Mouse (Mus musculus): ENCODE measurements around the gene Syce3.

Syce3 gene

DNA sequence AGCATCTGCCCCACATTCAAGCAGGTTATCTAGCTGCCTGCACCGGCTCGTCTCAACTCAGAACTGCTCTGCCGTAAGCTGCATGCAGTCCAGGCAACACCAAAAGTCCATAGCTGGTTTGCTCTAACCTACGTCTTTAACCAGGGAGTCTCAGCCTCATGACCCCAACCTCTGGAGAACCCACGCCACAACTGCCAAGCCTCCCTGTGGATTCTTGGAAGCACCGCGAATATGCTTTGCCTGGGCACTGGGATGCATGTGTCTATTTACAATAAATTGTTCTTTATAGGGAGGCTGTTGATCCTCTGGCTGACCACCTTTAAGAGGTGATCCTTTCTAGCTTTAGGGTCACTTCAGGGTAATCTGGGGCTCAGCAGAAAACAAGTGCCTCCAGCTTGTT, 37.8 kb downstream of the Syce3 start:
- DNase-seq, result no peak

DNA sequence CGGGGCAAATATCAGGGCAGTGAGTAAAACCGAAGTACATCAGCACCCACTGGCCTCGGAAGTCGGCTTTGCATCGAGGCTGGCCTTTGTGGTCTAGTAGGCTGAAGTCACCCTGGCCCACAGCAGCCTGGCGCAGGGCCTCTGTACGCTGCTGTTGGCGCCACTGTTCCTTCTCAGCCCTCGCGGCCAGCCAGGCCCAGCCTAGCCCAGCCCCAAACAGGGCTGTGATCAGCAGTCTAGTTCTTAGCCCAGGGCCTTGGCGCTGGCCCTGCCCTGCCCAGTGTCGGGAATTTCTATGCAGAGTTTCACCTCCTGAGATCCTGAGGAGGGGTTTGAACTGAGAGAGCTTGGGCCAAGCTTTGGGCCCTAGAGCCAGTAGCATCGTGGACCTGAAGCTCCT, 38.2 kb downstream of the Syce3 start:
- no peak for DNase-seq

- no peak for DNase-seq
Observed at GRCm38 (mm10) chr15:89365141-89365551, 45.2 kb downstream of the Syce3 start.

- DNase-seq, result no peak
Observed at GRCm38 (mm10) chr15:89363051-89363450, 47.3 kb downstream of the Syce3 start.

DNA sequence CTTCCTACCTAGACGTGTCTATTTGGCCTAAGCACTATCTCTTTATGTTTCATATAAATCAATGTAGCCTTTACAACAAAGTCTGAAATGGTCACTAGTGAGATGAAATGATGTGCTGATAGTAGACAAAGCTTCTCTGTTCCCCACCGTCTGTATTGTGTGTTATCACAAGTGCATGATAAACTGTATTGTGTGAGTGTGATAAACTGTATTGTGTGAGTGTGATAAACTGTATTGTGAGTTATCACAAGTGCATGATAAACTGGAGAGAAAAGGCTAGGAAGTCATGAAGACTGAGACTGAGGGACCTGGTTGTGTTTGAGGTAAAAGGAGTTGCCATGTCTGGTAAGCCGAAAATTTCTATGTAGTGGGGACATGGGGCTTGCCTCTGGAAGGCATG, 51.5 kb downstream of the Syce3 start:
- DNase-seq, result no peak

- DNase-seq, result peak; percentile 84
Observed at GRCm38 (mm10) chr15:89356372-89356771, 53.9 kb downstream of the Syce3 start.

GRCm38 (mm10) chr15:89355241-89356187, 54.8 kb downstream of the Syce3 start, which contains the start of the genes Lmf2 and Ncaph2:
Gene Lmf2, minus strand, starts transcription at chr15:89355659.
Gene Ncaph2, plus strand, starts transcription at chr15:89355719.
- peak; percentile 96 for DNase-seq

GRCm38 (mm10) chr15:89354455-89354854, 55.8 kb downstream of the Syce3 start:
- DNase-seq, result peak; percentile 28

DNA sequence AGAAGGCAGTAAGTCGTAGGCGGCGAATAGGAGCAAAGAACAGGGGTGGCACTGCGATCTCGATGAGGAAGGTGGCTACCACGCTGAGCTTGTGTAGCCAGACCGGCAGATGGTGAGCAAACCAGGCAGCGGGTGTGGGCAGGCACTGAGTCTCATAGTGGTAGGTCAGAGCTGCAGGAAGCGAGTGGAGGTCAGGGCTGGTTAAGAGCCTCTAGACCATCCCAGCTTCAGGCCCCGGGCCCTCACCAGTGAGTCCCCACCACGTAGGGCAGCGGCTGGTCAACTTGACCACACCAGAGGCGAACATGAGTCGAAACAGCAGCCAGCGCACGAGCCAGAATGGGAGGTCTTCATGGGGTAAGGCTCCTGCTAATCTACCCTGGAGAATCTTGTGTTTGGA, 56.5 kb downstream of the Syce3 start:
- no peak for DNase-seq

DNA sequence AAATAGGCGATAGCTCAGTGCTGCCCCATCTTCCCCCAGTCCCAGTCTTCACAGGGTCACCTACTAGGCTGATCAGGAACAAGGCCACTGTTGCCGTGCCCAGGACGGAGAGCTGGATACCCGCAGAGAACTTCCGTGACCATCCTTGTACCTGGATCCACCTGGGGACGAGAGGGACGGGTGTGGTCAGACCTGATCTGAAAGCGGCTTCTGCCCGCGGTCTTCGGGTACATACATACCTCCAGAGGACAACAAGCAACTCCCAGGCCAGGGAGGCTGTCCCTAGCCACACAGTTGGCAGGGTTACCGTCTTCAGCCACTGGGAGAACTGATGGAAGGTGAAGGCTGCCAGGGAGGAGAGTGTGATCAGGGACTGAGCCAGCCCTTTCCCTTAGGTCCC, 57.5 kb downstream of the Syce3 start:
- no peak for DNase-seq

DNA sequence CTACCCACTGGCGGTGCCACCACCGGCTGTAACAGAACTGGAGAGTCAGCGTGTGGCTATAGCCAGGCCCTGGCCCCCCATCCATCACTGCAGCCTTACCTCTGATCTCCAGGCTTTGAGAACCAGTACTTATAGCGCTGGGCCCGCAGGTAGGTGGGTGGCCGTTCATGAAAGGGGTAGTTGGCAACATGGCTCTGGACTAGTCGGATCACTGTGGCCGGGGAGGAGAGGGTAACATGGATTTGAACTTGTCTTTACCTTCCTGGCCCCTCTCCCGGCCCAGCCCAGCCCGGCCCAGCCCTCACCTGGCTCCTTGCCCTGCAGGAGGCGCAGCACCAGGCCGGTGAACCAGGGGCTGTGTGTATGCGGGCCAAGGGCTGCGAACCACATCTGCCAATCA, 58.2 kb downstream of the Syce3 start:
- no peak for DNase-seq

DNA sequence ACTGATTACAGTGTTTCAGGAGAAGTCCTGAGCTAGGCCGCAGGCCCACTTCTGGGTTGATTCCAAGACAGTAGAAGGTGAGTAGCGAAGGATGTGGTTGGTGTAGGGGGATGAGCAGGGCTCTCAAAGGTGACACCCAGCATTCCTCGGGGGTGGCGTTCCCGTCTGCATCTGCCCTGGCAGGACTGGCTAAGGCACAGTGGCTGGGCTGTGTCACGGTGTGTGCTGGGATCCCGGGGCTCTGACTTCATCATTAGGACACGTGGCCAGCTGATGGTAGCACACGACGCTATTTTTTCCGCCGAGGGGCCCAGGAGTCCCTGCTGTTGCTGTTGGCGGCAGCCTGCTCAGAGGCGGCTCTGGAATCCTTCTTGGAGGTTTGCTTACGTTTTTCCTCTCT, 59.0 kb downstream of the Syce3 start:
- no peak for DNase-seq

DNA sequence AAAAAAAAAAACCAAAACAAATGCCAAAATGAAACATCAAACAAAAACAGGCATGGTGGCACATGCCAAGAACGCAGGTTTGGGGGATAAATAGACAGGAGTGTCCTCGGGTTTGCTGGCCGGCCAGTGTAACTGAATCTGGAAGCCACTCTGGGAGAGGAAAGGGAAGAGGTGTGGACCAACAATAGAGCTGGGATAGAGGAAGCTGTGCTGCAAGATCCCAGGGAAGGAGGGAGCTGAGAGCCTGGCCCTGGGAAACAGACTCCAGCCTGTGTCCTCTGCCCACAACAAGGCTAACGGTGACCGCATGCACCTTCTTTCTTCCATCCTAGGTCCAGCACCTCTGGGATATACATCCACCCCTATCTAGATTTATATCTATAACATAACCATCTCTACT, 59.9 kb downstream of the Syce3 start:
- no peak for DNase-seq

- no peak for DNase-seq
Observed at GRCm38 (mm10) chr15:89343325-89343724, 67.0 kb downstream of the Syce3 start.

DNA sequence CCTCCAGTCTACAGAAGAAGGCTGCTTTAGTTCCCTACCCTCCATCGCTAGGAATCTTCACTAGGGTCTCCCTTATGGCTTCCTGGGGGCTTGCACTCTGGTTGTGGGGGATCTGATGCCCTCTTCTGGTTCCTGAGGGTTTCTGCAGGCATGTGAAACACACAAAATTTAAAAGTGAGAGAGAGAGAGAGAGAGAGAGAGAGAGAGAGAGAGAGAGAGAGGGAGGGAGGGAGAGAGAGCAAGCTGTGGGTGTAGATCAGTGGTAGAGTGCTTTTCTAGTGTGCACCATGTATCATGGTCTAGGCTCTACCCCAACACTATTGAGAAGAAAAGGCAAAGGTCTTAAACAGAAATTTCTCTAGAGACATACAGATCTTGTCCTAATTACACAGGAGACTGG, 68.6 kb downstream of the Syce3 start:
- DNase-seq, result no peak
